Mouse (Mus musculus): ENCODE measurements at regions not wholly inside any gene's neighbourhood (a gene's known extent, or its start where the extent isn't known, plus 50 kb on each side); places are given as distances from the start of the nearest gene placed in this dataset.

- Histone ChIP-seq H3K4me1 (replicated peaks; ENCODE audit: control insufficient read depth, insufficient read depth, low read length) (no peaks in the 10 kb centered on the region), H3K27ac (ENCODE audit: low read depth, low read length) (no peak overlapping the region), H3K9ac (ENCODE audit: low read depth, low read length) (no peak overlapping the region), H3K4me3 (ENCODE audit: low read depth, low read length) (no peak overlapping the region), H3K27me3 (ENCODE audit: control insufficient read depth, insufficient read depth, low read length) (no peaks in the 10 kb centered on the region), H3K9me3 (ENCODE audit: control insufficient read depth, low read length) (no peaks in the 10 kb centered on the region), H3K36me3 (ENCODE audit: control insufficient read depth, insufficient read depth, low read length) (no peaks in the 10 kb centered on the region), H3K4me2 (replicated peaks; ENCODE audit: low read depth, low read length) (no peak overlapping the region)
- 83% methylated on average over 2 of the region's 2 CpGs for WGBS
- ATAC-seq (ENCODE audit: low FRiP score) (no peak), DNase-seq (ENCODE audit: low spot score) (no peak)
Observed at GRCm38 (mm10) chr19:18444324-18444723, 187.3 kb downstream of the Ostf1 start.

- Histone ChIP-seq H3K36me3 (ENCODE audit: control insufficient read depth, insufficient read depth, low read length) (no peaks in the 10 kb centered on the region), H3K27ac (ENCODE audit: low read depth, low read length) (no peak overlapping the region), H3K4me3 (ENCODE audit: low read depth, low read length) (no peak overlapping the region), H3K27me3 (ENCODE audit: control insufficient read depth, insufficient read depth, low read length) (no peaks in the 10 kb centered on the region), H3K4me2 (replicated peaks; ENCODE audit: low read depth, low read length) (no peak overlapping the region), H3K4me1 (replicated peaks; ENCODE audit: control insufficient read depth, insufficient read depth, low read length) (no peaks in the 10 kb centered on the region), H3K9me3 (ENCODE audit: control insufficient read depth, low read length) (no peaks in the 10 kb centered on the region), H3K9ac (ENCODE audit: low read depth, low read length) (no peak overlapping the region)
- no peak for ATAC-seq (ENCODE audit: low FRiP score)
- peak; percentile 14 for DNase-seq (ENCODE audit: low spot score)
- 70% methylated on average over 3 of the region's 3 CpGs for WGBS
Observed at GRCm38 (mm10) chr19:18436351-18436750, 195.3 kb downstream of the Ostf1 start.

- DNase-seq (ENCODE audit: low spot score) (peak; percentile 14), ATAC-seq (ENCODE audit: low FRiP score) (no peak)
- no peaks in the 10 kb centered on the region for H3K36me3 ChIP-seq (ENCODE audit: control insufficient read depth, insufficient read depth, low read length)
- no peak overlapping the region for H3K4me3 ChIP-seq (ENCODE audit: low read depth, low read length)
- H3K27ac ChIP-seq (ENCODE audit: low read depth, low read length) = no peak overlapping the region
- H3K4me2 ChIP-seq (replicated peaks; ENCODE audit: low read depth, low read length) = no peak overlapping the region
- no peaks in the 10 kb centered on the region for H3K27me3 ChIP-seq (ENCODE audit: control insufficient read depth, insufficient read depth, low read length)
- WGBS = 64% methylated on average over 9 of the region's 9 CpGs
- H3K9ac ChIP-seq (ENCODE audit: low read depth, low read length) = no peak overlapping the region
- no peaks in the 10 kb centered on the region for H3K9me3 ChIP-seq (ENCODE audit: control insufficient read depth, low read length)
- no peaks in the 10 kb centered on the region for H3K4me1 ChIP-seq (replicated peaks; ENCODE audit: control insufficient read depth, insufficient read depth, low read length)
Observed at GRCm38 (mm10) chr19:18420381-18420785, 211.2 kb downstream of the Ostf1 start.

GRCm38 (mm10) chr19:18418548-18418947 is 213.1 kb downstream of the Ostf1 start:
- 95% methylated on average over 6 of the region's 6 CpGs for WGBS
- no peaks in the 10 kb centered on the region for H3K4me1 ChIP-seq (replicated peaks; ENCODE audit: control insufficient read depth, insufficient read depth, low read length)
- ATAC-seq (ENCODE audit: low FRiP score) (no peak), DNase-seq (ENCODE audit: low spot score) (no peak)
- H3K36me3 ChIP-seq (ENCODE audit: control insufficient read depth, insufficient read depth, low read length) = no peaks in the 10 kb centered on the region
- no peak overlapping the region for H3K9ac ChIP-seq (ENCODE audit: low read depth, low read length)
- no peak overlapping the region for H3K4me2 ChIP-seq (replicated peaks; ENCODE audit: low read depth, low read length)
- H3K4me3 ChIP-seq (ENCODE audit: low read depth, low read length) = no peak overlapping the region
- H3K27ac ChIP-seq (ENCODE audit: low read depth, low read length) = no peak overlapping the region
- no peaks in the 10 kb centered on the region for H3K27me3 ChIP-seq (ENCODE audit: control insufficient read depth, insufficient read depth, low read length)
- H3K9me3 ChIP-seq (ENCODE audit: control insufficient read depth, low read length) = no peaks in the 10 kb centered on the region

- Histone ChIP-seq H3K4me2 (replicated peaks; ENCODE audit: low read depth, low read length) (no peak overlapping the region), H3K27me3 (ENCODE audit: control insufficient read depth, insufficient read depth, low read length) (no peaks in the 10 kb centered on the region), H3K9ac (ENCODE audit: low read depth, low read length) (no peak overlapping the region), H3K36me3 (ENCODE audit: control insufficient read depth, insufficient read depth, low read length) (no peaks in the 10 kb centered on the region), H3K4me3 (ENCODE audit: low read depth, low read length) (no peak overlapping the region), H3K27ac (ENCODE audit: low read depth, low read length) (no peak overlapping the region), H3K9me3 (ENCODE audit: control insufficient read depth, low read length) (no peaks in the 10 kb centered on the region), H3K4me1 (replicated peaks; ENCODE audit: control insufficient read depth, insufficient read depth, low read length) (no peaks in the 10 kb centered on the region)
- no peak for DNase-seq (ENCODE audit: low spot score)
- 83% methylated on average over 4 of the region's 4 CpGs for WGBS
- no peak for ATAC-seq (ENCODE audit: low FRiP score)
Observed at GRCm38 (mm10) chr19:18377466-18378089, 254.0 kb downstream of the Ostf1 start.

GRCm38 (mm10) chr19:18368612-18369011 is 263.0 kb downstream of the Ostf1 start:
- Histone ChIP-seq H3K4me1 (replicated peaks; ENCODE audit: control insufficient read depth, insufficient read depth, low read length) (no peaks in the 10 kb centered on the region), H3K27me3 (ENCODE audit: control insufficient read depth, insufficient read depth, low read length) (no peaks in the 10 kb centered on the region), H3K4me3 (ENCODE audit: low read depth, low read length) (no peak overlapping the region), H3K4me2 (replicated peaks; ENCODE audit: low read depth, low read length) (no peak overlapping the region), H3K9me3 (ENCODE audit: control insufficient read depth, low read length) (no peaks in the 10 kb centered on the region), H3K27ac (ENCODE audit: low read depth, low read length) (no peak overlapping the region), H3K9ac (ENCODE audit: low read depth, low read length) (no peak overlapping the region), H3K36me3 (ENCODE audit: control insufficient read depth, insufficient read depth, low read length) (no peaks in the 10 kb centered on the region)
- ATAC-seq (ENCODE audit: low FRiP score) (no peak), DNase-seq (ENCODE audit: low spot score) (no peak)
- 92% methylated on average over 6 of the region's 6 CpGs for whole genome bisulfite sequencing

GRCm38 (mm10) chr19:18353960-18354359 is 277.7 kb downstream of the Ostf1 start:
- H3K4me1 ChIP-seq (replicated peaks; ENCODE audit: control insufficient read depth, insufficient read depth, low read length) = no peaks in the 10 kb centered on the region
- DNase-seq (ENCODE audit: low spot score) (no peak), ATAC-seq (ENCODE audit: low FRiP score) (no peak)
- no peaks in the 10 kb centered on the region for H3K27me3 ChIP-seq (ENCODE audit: control insufficient read depth, insufficient read depth, low read length)
- no peaks in the 10 kb centered on the region for H3K36me3 ChIP-seq (ENCODE audit: control insufficient read depth, insufficient read depth, low read length)
- H3K4me2 ChIP-seq (replicated peaks; ENCODE audit: low read depth, low read length) = no peak overlapping the region
- no peak overlapping the region for H3K9ac ChIP-seq (ENCODE audit: low read depth, low read length)
- no peak overlapping the region for H3K27ac ChIP-seq (ENCODE audit: low read depth, low read length)
- no peak overlapping the region for H3K4me3 ChIP-seq (ENCODE audit: low read depth, low read length)
- no peaks in the 10 kb centered on the region for H3K9me3 ChIP-seq (ENCODE audit: control insufficient read depth, low read length)
- 90% methylated on average over 3 of the region's 3 CpGs for WGBS

- Histone ChIP-seq H3K36me3 (ENCODE audit: control insufficient read depth, insufficient read depth, low read length) (no peaks in the 10 kb centered on the region), H3K9ac (ENCODE audit: low read depth, low read length) (no peak overlapping the region), H3K4me2 (replicated peaks; ENCODE audit: low read depth, low read length) (no peak overlapping the region), H3K27me3 (ENCODE audit: control insufficient read depth, insufficient read depth, low read length) (no peaks in the 10 kb centered on the region), H3K4me3 (ENCODE audit: low read depth, low read length) (no peak overlapping the region), H3K9me3 (ENCODE audit: control insufficient read depth, low read length) (no peaks in the 10 kb centered on the region), H3K27ac (ENCODE audit: low read depth, low read length) (no peak overlapping the region), H3K4me1 (replicated peaks; ENCODE audit: control insufficient read depth, insufficient read depth, low read length) (no peaks in the 10 kb centered on the region)
- ATAC-seq (ENCODE audit: low FRiP score) (no peak), DNase-seq (ENCODE audit: low spot score) (no peak)
- WGBS = 83% methylated on average over 2 of the region's 2 CpGs
Observed at GRCm38 (mm10) chr19:18345735-18346134, 285.9 kb downstream of the Ostf1 start.

GRCm38 (mm10) chr19:18343647-18344046 is 288.0 kb downstream of the Ostf1 start:
- H3K27me3 ChIP-seq (ENCODE audit: control insufficient read depth, insufficient read depth, low read length) = no peaks in the 10 kb centered on the region
- DNase-seq (ENCODE audit: low spot score) (no peak), ATAC-seq (ENCODE audit: low FRiP score) (no peak)
- H3K27ac ChIP-seq (ENCODE audit: low read depth, low read length) = no peak overlapping the region
- H3K9me3 ChIP-seq (ENCODE audit: control insufficient read depth, low read length) = no peaks in the 10 kb centered on the region
- no peak overlapping the region for H3K4me2 ChIP-seq (replicated peaks; ENCODE audit: low read depth, low read length)
- H3K4me1 ChIP-seq (replicated peaks; ENCODE audit: control insufficient read depth, insufficient read depth, low read length) = no peaks in the 10 kb centered on the region
- H3K36me3 ChIP-seq (ENCODE audit: control insufficient read depth, insufficient read depth, low read length) = no peaks in the 10 kb centered on the region
- no peak overlapping the region for H3K9ac ChIP-seq (ENCODE audit: low read depth, low read length)
- no peak overlapping the region for H3K4me3 ChIP-seq (ENCODE audit: low read depth, low read length)

Data from hindbrain, embryonic 11.5 days (tissue).